Mouse (Mus musculus) megakaryocyte, embryonic 14.5 days (primary cell): ENCODE results near the gene Postn. TPM values are rescaled to one million over a fixed set of nuclear protein-coding genes. Genes with fewer than 3 reads are reported as not detected.

Experiments used
- H3K27me3 ChIP-seq: replicated peaks from 2 replicates; pipeline ENCODE3; 2012; ENCODE audit warnings: inconsistent platforms
- H3K36me3 ChIP-seq: replicated peaks from 2 replicates; pipeline ENCODE3; 2012; ENCODE audit warnings: low read length, inconsistent platforms, mixed read lengths
- H3K4me1 ChIP-seq: 2 replicates; pipeline ENCODE4 v1.6.1; 2012; ENCODE audit warnings: inconsistent platforms
- H3K4me3 ChIP-seq: replicated peaks from 2 replicates; pipeline ENCODE3; 2012; ENCODE audit warnings: moderate library complexity, mild to moderate bottlenecking, inconsistent platforms
- H3K9me3 ChIP-seq: 2 replicates; pipeline ENCODE4 v1.6.1; 2012; ENCODE audit warnings: inconsistent platforms
- FLI1 ChIP-seq: IDR thresholded peaks from 2 replicates; pipeline ENCODE4 v1.6.1; 2012; ENCODE audit warnings: low read length, inconsistent platforms, mixed read lengths
- GATA1 ChIP-seq: IDR thresholded peaks from 3 replicates; pipeline ENCODE4 v1.6.1; 2012; ENCODE audit warnings: mixed read lengths, low read length, inconsistent platforms, borderline replicate concordance
- polyA plus RNA-seq: library from polyadenylated mRNA; stranded (reverse); fragments of >175 nt; gene quantifications from 2 replicates; pipeline ENCODE4 v1.2.3, GENCODE M21; 2012; ENCODE audit warnings: low replicate concordance; ENCODE audit not compliant: insufficient read depth

Gene Postn
- polyA plus RNA-seq, 1 experiment: not detected

GRCm38 (mm10) chr3:54414386-54414785, 53.5 kb downstream of the Postn start:
- Histone ChIP-seq H3K36me3 (no peaks in the 10 kb centered on the region), H3K9me3 (no peaks in the 10 kb centered on the region), H3K4me3 (no peak overlapping the region), H3K27me3 (no peaks in the 10 kb centered on the region), H3K4me1 (no peaks in the 10 kb centered on the region)
- no peak for TF ChIP-seq GATA1
- no peak for TF ChIP-seq FLI1

- no peaks in the 10 kb centered on the region for H3K27me3 ChIP-seq
- H3K4me1 ChIP-seq: no peaks in the 10 kb centered on the region
- H3K9me3 ChIP-seq: peaks cover 14% of the 10 kb centered on the region
- H3K36me3 ChIP-seq: no peaks in the 10 kb centered on the region
- TF ChIP-seq GATA1 (no peak), FLI1 (no peak)
- H3K4me3 ChIP-seq: no peak overlapping the region
Observed at GRCm38 (mm10) chr3:54417833-54418386, 57.0 kb downstream of the Postn start.

- H3K9me3 ChIP-seq: peaks cover 14% of the 10 kb centered on the region
- H3K4me3 ChIP-seq: no peak overlapping the region
- no peak for TF ChIP-seq GATA1
- H3K4me1 ChIP-seq: no peaks in the 10 kb centered on the region
- no peaks in the 10 kb centered on the region for H3K27me3 ChIP-seq
- H3K36me3 ChIP-seq: no peaks in the 10 kb centered on the region
Observed at GRCm38 (mm10) chr3:54420189-54420928, 59.5 kb downstream of the Postn start.

- H3K4me3 ChIP-seq: no peak overlapping the region
- TF ChIP-seq GATA1: no peak
- H3K36me3 ChIP-seq: no peaks in the 10 kb centered on the region
- H3K4me1 ChIP-seq: no peaks in the 10 kb centered on the region
- peaks cover 14% of the 10 kb centered on the region for H3K9me3 ChIP-seq
- no peaks in the 10 kb centered on the region for H3K27me3 ChIP-seq
Observed at GRCm38 (mm10) chr3:54420983-54421382, 60.1 kb downstream of the Postn start.

GRCm38 (mm10) chr3:54421666-54422065, 60.8 kb downstream of the Postn start:
- Histone ChIP-seq H3K4me3 (no peak overlapping the region), H3K27me3 (no peaks in the 10 kb centered on the region), H3K9me3 (peaks cover 14% of the 10 kb centered on the region), H3K36me3 (no peaks in the 10 kb centered on the region), H3K4me1 (no peaks in the 10 kb centered on the region)
- no peak for TF ChIP-seq FLI1

GRCm38 (mm10) chr3:54424146-54424545, 63.2 kb downstream of the Postn start:
- H3K4me1 ChIP-seq: no peaks in the 10 kb centered on the region
- no peak overlapping the region for H3K4me3 ChIP-seq
- H3K27me3 ChIP-seq: no peaks in the 10 kb centered on the region
- H3K36me3 ChIP-seq: no peaks in the 10 kb centered on the region
- TF ChIP-seq GATA1 (no peak), FLI1 (no peak)
- H3K9me3 ChIP-seq: peaks cover 14% of the 10 kb centered on the region

- H3K9me3 ChIP-seq: no peaks in the 10 kb centered on the region
- no peaks in the 10 kb centered on the region for H3K36me3 ChIP-seq
- H3K27me3 ChIP-seq: no peaks in the 10 kb centered on the region
- no peaks in the 10 kb centered on the region for H3K4me1 ChIP-seq
- no peak for TF ChIP-seq FLI1
- no peak for TF ChIP-seq GATA1
- no peak overlapping the region for H3K4me3 ChIP-seq
Observed at GRCm38 (mm10) chr3:54431663-54432062, 70.8 kb downstream of the Postn start.

GRCm38 (mm10) chr3:54432167-54432566, 71.3 kb downstream of the Postn start:
- Histone ChIP-seq H3K4me1 (no peaks in the 10 kb centered on the region), H3K9me3 (no peaks in the 10 kb centered on the region), H3K4me3 (no peak overlapping the region), H3K36me3 (no peaks in the 10 kb centered on the region), H3K27me3 (no peaks in the 10 kb centered on the region)
- TF ChIP-seq FLI1 (no peak), GATA1 (no peak)

- Histone ChIP-seq H3K27me3 (no peaks in the 10 kb centered on the region), H3K36me3 (no peaks in the 10 kb centered on the region), H3K9me3 (no peaks in the 10 kb centered on the region), H3K4me3 (no peak overlapping the region), H3K4me1 (no peaks in the 10 kb centered on the region)
- TF ChIP-seq FLI1 (no peak), GATA1 (no peak)
Observed at GRCm38 (mm10) chr3:54432605-54433004, 71.7 kb downstream of the Postn start.

GRCm38 (mm10) chr3:54434571-54434970, 73.7 kb downstream of the Postn start:
- Histone ChIP-seq H3K9me3 (0 out of 2 replicates have a peak, but pooled peaks cover 5% of the 10 kb centered on the region), H3K4me3 (no peak overlapping the region), H3K4me1 (no peaks in the 10 kb centered on the region), H3K27me3 (no peaks in the 10 kb centered on the region), H3K36me3 (no peaks in the 10 kb centered on the region)
- TF ChIP-seq GATA1 (no peak), FLI1 (no peak)
